Mouse (Mus musculus) layer of hippocampus, adult 8-10 months (tissue): ENCODE results near the gene Macrod2. TPM values are rescaled to one million over a fixed set of nuclear protein-coding genes. Genes with fewer than 3 reads are reported as not detected.
A peak's percentile ranks its signal among the peaks of the same experiment; 100 is the strongest.

Experiments
- DNase-seq, 2 experiments: peaks; one replicate each; pipeline ENCODE4 v3.0.0; 2022; ENCODE audit warnings: low spot score in 2 of 2
- total RNA-seq, 4 experiments: library from RNA; stranded (reverse); gene quantifications; 2 replicates each; pipeline ENCODE4 v1.2.4; 2022

The Macrod2 gene
- total RNA-seq, 4 experiments from 2014 or later, result 48.3 to 54.4 (median 52.3) TPM

DNA sequence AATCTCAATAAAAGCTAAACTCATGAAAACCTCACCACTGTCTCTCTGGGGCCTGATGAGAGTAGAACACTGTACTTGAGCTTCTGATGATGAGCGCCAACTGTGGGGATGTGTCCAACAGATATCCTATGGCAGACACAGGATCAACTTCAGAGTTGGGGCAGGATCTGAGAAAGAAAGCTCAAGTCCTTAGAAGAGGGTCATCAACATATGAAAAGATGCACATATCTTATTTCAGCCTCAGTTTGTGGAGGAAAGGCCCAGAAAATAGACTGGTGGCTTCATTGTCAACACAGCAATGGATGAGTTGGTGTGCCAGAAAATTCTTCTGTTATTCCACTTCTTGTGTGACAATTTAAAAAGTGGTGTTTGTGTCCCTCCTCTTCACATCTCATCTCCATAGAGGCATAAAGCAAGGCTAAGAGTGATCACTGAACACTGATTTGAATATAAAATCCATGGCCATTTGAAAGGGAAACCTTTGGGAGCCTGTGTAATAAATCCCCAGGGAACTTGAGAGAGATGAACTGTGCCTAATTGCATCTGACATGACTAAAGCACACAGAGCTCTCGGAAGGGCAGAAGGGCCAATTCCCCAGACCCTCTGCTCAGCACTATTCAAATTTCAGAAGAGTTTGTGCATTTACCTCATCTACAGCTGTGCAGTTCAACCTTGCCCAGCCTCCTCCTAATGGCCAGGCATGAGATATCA, 806.4 kb downstream of the Macrod2 start:
- no peak for DNase-seq

DNA sequence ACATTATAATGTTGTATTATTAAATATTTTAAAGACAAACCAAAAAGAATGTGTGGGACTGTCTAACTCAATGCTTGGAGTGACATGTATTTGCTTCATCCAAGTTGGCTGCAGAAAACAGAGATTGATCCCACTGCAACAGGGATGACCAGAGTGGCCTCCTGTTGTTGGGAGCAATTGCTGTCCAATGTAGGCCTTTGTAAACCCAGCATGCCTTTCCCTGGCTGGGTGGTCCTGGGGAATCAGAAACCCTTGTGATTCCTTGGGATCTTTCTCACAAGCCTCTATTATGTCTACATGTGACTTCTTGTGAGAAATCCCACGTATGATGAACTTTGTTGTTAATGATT, 806.9 kb downstream of the Macrod2 start:
- DNase-seq, result no peak

DNA sequence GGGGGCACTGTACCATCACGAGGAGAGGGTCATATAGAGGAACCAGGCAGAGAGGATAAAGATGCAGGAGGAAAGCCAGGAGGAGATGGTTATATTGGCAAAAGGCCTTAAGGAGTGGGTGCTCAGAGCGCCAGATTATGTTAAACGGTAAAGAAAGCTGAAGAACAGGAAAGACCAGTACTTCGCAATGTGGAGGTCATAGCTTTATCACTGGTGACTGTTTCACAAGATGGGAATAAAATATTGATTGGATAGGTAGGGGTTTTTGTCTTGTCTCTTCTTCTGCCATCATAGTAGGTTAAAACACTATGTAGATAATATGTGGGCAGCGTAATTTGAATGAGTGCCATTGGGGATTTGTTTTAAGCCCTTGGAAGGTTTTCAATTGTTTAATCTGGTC, 816.2 kb downstream of the Macrod2 start:
- DNase-seq, result no peak

DNA sequence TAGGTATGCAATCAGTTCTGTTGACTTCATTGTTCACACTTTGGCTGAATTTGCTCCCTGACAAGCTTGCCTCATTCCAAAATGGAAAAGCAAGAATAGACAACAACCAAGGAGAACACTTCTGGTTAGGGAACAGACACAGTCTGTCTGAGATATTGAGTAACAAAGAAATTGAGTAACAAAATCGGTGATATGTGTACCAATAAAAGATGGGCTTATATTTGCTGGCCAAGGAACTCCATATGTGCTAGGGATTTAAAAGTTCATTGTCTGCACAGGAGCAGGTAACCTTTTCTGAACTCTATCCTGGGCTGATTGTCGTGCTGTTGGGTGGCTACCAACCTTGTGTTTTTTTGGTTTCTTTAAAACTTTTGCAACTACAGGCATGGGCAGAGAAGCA, 817.2 kb downstream of the Macrod2 start:
- no peak for DNase-seq

DNA sequence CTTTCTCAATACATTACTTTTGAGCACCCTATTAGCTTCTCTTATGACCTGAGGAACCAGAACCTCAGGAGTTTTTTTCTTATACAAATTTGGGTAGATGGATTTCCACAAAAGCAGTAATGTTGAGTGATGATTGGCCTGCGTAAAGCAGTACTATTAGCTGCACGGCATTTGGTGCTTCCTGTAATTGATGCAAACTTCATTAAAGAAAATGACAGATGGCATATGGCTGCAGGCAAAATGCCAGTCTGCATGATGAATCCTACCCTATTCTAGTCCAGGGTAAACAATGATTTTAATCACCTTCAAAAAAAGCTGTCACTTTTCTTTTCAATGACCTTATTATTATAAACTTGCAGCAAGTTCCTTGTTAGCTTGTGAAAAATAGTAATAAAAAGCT, 822.4 kb downstream of the Macrod2 start:
- peak; percentile 20 to 35 for DNase-seq

DNA sequence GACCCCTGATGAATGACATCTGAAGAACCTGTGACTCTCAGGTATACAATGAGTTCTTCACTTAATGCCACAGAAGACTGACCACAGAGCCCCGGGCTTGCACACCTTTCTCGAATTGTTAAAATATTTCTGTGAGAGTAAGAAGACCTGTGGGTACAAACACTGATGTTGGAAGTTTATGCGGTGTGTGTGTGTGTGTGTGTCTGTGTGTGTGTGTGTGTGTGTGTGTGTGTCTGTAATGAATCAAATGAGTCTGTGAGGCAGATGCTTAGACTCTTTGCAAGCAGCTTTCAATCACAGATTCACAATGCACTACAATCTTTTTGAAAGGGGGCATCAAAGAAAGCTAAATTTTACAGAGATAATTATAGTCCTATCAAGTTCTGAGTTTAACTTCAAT, 822.8 kb downstream of the Macrod2 start:
- no peak for DNase-seq

DNA sequence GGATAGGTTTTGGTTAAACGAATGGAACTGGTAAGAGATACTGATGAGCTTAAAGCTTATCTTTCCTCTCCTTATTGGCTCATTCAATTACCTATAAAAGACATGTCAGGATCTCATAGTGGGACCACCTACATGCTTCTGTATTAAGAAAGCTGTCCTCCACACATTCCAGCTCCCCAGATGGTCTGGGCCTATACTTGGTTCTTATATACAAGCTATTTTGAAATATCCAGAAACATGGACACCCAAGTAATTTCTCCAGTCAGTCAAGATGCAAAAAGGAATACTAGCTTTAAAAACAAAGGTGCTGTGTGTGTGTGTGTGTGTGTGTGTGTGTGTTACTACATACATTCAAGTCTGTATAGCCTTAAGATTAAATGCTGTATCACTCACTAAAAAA, 833.7 kb downstream of the Macrod2 start:
- no peak for DNase-seq

DNA sequence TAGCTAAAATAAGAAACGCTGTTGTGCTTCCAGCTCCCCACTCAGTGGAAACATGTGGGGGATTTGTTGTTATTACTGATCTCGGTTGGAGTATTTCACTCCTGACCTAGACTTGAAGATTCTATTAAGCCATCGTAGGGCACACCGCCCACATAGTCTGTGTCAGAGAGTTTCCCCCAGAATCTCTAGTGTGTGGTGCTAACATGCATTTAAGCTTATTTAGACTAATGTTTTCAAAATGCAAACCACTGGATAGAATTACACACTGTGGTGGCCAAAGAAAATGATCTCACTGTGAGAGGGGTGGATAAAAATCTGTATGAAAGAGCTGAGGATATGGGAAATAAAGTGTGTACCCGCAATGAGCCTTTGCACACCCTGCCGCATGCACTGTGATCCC, 834.7 kb downstream of the Macrod2 start:
- DNase-seq, result no peak

DNA sequence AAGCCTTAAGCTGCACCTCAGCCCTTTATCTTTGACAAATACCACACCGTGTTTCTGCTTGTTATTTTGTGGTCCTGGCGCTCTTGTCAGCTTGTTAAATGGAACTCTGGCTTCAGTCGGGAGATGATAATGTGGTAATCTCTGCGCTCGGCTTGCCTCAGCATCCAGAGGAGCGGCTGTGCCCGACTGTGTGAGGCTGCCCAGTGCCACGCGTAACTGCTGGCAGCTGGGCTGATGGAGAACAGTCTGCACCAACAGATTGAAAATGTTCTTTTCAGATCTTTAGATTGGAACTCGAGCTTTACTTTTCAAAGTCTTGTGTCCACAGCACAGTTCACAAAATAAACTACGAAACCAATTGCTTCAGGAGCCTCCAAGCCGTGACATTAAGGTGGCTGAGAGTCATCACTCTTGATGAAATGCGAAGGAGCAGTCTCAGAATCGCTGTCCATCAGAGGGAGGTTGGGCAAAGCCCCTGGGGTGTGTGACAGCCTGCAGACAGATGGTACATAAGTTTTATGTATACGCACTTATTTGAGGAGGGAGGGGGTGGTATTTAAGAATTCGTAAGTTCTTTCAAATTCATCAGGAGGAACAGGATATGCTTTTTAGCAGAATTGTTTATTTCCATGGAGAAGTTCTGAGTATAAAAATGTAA, 836.0 kb downstream of the Macrod2 start:
- DNase-seq, result peak; percentile 18 to 53

DNA sequence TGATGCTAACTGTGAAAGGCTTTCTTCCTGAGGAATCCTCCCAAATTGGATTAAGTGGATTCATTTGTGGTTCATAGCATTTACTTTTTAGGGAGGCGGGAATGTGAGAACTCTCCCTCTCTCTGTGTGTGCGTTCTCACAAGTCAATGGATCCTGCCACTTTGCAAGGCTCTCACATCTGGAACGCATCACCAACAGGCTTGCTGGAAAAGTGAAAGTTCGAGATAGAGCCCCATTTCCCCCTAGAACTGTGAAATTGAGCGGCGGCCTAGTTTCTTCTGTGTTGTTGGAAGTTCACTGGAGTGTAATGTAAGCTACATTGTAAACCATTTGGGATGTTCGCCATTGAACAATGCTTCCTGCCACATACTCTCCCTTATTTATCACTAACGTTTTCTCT, 839.2 kb downstream of the Macrod2 start:
- DNase-seq, result no peak

DNA sequence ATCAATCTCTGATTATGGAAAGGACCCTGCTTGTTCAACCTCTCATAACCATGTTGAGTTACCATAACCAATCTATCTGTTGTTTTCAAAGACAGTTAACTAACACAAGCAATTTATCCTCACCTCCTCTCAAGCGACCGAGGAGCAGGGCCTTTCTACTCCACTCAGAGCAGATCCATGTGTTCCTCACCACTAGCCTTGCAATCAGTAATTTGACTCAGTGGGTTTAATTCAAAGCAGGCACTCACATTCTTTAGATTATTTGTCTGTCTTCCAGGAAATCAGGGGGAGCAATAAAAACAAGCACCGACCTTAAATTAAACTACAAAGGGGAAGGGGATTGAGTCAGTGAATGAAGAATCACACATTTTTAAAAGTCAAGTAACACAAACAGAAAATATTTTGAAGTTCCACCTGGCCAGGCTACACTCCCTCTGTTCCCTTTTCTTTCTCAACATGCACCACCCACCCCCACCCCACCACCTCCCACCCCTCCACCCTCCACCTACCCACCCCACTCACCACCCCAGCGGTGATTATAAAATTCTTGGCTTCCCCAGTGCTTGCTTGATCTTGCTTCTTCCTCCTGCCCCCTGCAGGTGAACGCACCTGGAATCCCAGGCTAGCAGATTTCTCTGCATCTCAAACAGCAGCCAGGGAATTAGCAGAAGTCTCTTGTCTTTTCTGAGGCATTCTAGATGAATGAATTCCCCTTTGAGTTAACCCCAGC, 839.8 kb downstream of the Macrod2 start:
- DNase-seq, result no peak

DNA sequence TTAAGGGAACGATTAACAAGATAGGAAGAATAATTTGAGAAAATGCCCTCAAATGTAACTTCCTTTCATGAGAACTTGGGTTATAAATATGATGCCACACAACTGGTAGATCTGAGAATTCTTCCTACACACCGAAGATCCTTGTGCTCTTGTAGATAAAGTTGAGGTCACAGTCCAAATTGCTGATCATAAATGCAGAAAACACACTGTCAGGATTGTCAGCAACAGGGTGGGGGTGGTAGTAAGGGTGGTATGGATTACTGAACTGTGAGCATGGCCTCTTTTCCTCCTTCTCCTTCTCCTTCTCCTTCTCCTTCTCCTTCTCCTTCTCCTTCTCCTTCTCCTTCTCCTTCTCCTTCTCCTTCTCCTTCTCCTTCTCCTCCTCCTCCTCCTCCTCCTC, 852.6 kb downstream of the Macrod2 start:
- DNase-seq, result no peak

DNA sequence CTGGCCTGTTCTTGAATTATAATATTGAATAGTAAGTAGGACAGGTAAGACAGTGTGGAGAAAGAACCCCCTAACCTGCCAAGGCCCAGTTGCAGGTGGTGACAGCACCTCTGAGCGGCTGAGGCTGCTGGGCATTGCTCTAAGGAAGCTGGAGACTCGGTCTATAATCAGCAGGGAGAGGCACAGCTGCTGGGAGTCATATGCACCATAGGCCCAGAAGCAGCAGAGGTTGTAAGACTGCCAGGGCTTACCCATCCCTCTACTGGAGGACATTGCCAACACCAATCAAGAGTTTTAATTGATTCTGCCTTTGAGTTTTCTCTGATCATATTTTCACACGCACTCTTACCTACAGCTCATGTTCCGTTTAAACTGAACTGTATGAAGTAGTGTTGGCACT, 869.5 kb downstream of the Macrod2 start:
- DNase-seq, result no peak

DNA sequence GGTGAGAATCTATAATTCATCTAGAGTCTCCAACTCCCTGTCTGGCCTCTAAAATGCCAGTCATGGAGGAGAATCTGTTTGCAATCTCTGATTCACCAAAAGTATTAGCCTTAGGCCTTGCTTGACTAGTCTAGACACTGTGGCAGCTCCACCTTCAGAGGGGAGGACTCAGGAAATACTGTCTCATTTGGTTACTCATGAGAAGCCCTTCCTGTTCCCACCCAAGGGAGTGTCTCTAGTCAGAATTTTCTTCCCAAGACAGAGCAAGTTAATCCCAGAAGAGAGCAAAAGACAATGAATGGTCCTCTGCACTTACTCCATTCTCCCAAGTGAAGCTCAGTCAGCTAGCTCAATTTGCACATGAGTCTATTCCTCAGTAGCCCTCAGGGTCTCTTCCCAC, 871.5 kb downstream of the Macrod2 start:
- DNase-seq, result no peak

DNA sequence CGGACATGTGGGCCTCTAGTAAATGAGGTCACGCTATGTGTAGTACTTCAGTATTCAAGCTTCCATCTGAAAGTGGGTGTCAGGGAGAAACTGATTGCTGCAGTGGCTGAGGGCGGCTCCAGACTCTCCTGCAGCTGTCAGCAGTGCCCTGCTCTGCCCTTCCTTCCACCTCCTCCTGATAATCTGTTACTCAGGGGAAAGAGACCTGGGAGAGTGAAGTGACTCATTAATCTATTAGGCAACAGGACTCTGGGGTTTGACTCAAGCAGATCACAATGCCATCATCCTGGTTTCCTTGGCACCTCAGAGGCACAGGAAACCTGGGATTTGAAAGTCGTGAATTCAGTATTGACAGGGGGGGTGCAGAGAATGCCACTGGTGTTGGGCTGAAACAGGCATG, 876.4 kb downstream of the Macrod2 start:
- DNase-seq, result peak in 1 of 2 experiments; percentile 4

DNA sequence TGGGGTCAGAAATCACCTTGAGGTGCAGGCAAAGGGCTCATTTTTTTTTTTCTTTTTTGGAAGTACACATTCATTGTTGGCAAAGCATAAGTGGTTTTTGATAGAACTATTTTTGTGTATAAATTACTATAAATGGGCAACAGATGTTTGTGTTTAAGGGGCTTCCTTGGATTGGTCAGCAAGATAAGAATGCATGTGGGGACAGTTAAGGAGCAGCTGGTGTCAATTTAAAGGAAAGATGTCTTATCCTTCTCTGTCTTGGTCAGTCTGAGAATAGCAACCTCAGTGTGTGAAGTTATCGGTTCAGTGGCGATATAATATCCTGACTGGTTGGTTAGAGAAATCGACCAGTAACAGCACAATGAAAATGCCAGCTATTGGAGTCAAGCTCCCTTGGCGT, 877.9 kb downstream of the Macrod2 start:
- no peak for DNase-seq

DNA sequence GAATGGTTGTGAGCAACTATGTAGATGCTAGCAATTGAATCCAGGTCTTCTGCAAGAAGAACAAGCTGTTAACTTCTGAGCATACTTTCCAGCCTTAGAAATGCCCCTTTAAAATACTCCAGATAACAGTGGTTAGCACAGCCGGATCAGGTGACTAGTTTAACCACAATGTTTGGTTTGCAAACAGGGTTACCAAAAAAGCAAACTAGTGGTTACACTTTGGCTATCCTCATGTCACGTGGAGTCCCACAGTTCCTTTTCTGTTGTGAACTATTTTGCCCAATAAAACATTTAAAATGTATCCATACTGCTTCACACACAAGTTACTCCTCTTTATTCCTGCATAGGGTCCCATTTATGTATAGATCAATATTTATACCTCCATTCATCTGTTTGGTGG, 879.2 kb downstream of the Macrod2 start:
- DNase-seq, result no peak

DNA sequence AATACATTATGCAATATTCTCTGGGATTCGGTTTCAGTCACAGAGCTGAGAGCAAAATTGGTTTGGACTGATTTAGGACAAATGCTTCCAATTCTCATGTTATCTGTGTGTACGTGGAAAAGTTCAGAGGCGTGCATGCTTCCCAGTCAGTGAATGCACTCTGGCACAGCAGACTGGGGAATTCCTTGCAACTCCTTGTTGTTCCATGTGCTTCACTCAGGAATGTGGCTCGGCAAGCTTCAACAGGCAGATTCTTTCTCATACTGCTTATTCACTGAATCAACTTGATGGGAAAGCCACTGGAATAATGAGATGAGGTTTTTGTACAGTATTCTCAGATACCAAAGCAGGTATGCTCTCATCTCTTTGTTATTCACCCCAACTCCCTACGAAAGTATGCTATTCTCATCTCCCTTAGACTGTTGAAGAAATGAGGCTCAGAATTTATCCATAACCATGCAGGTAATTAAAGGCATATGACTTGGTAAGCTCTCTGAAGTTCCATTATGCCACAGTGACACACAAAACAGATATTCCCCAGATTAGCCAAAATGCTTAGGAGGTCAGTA, 884.1 kb downstream of the Macrod2 start:
- DNase-seq, result no peak

DNA sequence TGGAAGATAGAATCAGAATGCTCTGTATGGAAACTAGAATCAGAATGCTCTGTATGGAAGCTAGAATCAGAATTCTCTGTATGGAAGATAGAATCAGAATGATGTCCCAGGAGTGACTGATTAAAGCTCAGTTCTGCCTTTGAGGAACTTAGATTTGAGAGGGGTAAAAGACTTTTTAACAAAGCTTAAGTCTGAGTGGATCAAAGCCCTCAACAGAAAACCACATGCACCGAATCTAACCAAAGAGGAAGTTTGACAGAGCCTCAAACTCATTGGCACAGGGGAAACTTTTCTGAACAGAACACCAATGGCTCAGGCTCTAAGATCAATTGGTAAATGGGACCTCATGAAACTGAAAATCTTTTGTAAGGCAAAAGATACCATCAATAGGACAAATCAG, 885.7 kb downstream of the Macrod2 start:
- no peak for DNase-seq

DNA sequence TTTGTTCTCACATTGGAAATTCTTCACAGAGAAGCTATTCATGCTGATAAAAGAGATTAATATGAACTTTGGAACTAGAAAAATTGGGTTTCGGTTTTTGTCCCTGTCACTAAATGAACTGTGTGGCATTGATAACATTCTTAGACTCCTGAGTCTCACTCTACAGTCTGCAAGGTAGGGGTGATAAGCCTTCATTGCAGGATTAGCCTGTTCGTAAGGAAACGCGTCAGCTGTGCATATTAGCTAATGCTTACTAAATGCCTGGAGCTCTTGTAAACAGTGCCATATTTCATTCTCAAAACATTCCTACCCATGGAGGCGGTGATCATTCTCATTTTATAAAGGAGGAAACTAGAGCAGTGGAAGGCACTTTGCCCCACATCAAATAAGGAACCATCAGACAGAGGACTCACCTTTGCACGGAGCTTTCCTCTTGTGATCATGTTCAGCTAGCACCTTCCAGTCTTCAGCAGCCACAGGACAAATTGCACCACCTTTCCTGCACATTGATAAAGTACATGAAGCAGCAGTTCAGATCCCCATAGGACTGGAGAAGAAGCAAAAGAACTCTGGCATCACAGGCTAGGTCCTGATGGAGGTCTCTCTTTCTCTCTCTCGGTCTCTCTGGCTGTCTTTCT, 891.1 kb downstream of the Macrod2 start:
- DNase-seq, result no peak

DNA sequence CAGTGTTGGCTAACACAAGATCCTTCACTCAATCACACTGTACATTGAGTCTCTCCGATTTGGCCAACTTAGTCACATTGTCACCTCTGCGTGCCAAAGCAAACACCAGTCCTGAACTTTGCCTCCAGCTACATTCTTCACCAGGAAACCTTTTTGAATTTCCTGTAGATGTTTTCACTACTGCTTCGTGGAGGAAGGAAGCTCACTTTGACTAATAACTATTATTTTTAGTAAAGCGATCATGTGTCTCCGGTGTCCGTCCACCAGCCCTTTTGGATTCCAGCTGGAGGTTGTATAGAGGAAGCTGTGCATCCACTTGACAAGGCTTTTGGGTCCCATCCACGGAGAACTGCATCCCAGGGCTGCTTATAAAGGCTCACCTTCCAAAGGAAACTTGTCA, 893.4 kb downstream of the Macrod2 start:
- no peak for DNase-seq
